Mouse (Mus musculus) ES-Bruce4 (cell line): ENCODE measurements at regions not wholly inside any gene's neighbourhood (a gene's known extent, or its start where the extent isn't known, plus 50 kb on each side); places are given as distances from the start of the nearest gene placed in this dataset.

Experiments
- CTCF ChIP-seq: IDR thresholded peaks from one replicate; pipeline ENCODE4 v1.8.1; 2011; ENCODE audit warnings: low read depth, low read length
- POLR2A ChIP-seq: IDR thresholded peaks from one replicate; pipeline ENCODE4 v1.8.1; 2011; ENCODE audit warnings: low read length; ENCODE audit not compliant: insufficient read depth

DNA sequence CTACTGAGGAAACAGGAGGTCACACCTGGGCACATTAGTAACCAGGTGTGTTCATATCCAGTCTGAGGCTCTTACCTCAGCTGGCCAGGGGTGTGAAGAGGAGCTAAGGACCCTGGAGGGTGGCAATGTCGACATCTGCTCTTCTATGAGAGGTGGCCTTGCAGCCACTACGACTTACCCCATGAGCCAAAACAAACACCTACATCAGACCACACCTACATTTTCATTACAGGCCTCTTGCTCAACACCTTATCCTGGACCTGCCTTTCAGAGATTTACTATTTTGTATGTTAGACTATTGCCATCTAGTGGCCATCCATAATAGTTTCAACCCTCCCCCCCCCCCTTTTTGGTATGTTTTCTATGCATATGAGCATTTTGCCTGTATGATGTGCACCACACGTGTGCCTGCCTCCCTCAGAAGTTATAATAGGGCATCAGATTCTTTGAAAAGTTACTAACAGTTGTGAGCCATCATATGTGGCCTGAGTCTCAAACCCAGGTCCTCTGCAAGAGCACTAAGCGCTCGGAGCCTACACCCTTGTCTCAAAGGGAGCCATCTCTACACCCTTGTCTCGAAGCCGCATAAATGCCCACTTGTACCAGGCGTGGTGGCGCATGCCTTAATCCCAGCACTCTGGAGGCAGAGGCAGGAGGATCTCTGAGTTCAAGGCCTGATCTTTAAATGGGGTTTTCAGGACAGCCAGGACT lies 197.8 kb downstream of the Gm9195 start:
- TF ChIP-seq CTCF (no peak), POLR2A (no peak)
